Mouse (Mus musculus): ENCODE results near the gene Arhgef10l. TPM values are rescaled to one million over a fixed set of nuclear protein-coding genes. Genes with fewer than 3 reads are reported as not detected.

The Arhgef10l gene
- polyA plus RNA-seq, 1 experiment: not detected

GRCm38 (mm10) chr4:140631276-140631849 lies 34.4 kb downstream of the Arhgef10l start:
- Histone ChIP-seq H3K4me3 (ENCODE audit: insufficient read depth, low read depth, low read length) (no peak overlapping the region), H3K27ac (ENCODE audit: insufficient read depth, low read depth, low read length) (peak overlapping the region; percentile 58; the same call in 1 of the 2 replicates), H3K4me1 (ENCODE audit: control insufficient read depth, insufficient read depth, low read length) (peaks cover 37% of the 10 kb centered on the region)
- no peak for TF ChIP-seq POLR2A (IDR thresholded peaks at IDR 0.05; ENCODE audit: insufficient read depth, low read depth, low read length)
- TF ChIP-seq CTCF (IDR thresholded peaks at IDR 0.05; ENCODE audit: insufficient read depth, low read depth, low read length): no peak
- WGBS: 74% methylated on average over 6 of the region's 6 CpGs

- TF ChIP-seq POLR2A (IDR thresholded peaks at IDR 0.05; ENCODE audit: insufficient read depth, low read depth, low read length) (no peak), CTCF (IDR thresholded peaks at IDR 0.05; ENCODE audit: insufficient read depth, low read depth, low read length) (no peak)
- Histone ChIP-seq H3K4me3 (ENCODE audit: insufficient read depth, low read depth, low read length) (no peak overlapping the region), H3K27ac (ENCODE audit: insufficient read depth, low read depth, low read length) (peak overlapping the region; percentile 58), H3K4me1 (ENCODE audit: control insufficient read depth, insufficient read depth, low read length) (peaks cover 39% of the 10 kb centered on the region)
- WGBS: 48% methylated on average over 15 of the region's 15 CpGs
Measured at GRCm38 (mm10) chr4:140630651-140631241, 35.1 kb downstream of the Arhgef10l start.

- H3K27ac ChIP-seq (ENCODE audit: insufficient read depth, low read depth, low read length): no peak overlapping the region
- no peak overlapping the region for H3K4me3 ChIP-seq (ENCODE audit: insufficient read depth, low read depth, low read length)
- peaks cover 41% of the 10 kb centered on the region for H3K4me1 ChIP-seq (ENCODE audit: control insufficient read depth, insufficient read depth, low read length)
- WGBS: 85% methylated on average over 5 of the region's 6 CpGs
- TF ChIP-seq CTCF (IDR thresholded peaks at IDR 0.05; ENCODE audit: insufficient read depth, low read depth, low read length): no peak
- no peak for TF ChIP-seq POLR2A (IDR thresholded peaks at IDR 0.05; ENCODE audit: insufficient read depth, low read depth, low read length)
Measured at GRCm38 (mm10) chr4:140630136-140630535, 35.7 kb downstream of the Arhgef10l start.

- 83% methylated on average over 4 of the region's 4 CpGs for WGBS
- no peak overlapping the region for H3K4me3 ChIP-seq (ENCODE audit: insufficient read depth, low read depth, low read length)
- H3K27ac ChIP-seq (ENCODE audit: insufficient read depth, low read depth, low read length): no peak overlapping the region
- H3K4me1 ChIP-seq (ENCODE audit: control insufficient read depth, insufficient read depth, low read length): peaks cover 46% of the 10 kb centered on the region
- TF ChIP-seq POLR2A (IDR thresholded peaks at IDR 0.05; ENCODE audit: insufficient read depth, low read depth, low read length): no peak
- no peak for TF ChIP-seq CTCF (IDR thresholded peaks at IDR 0.05; ENCODE audit: insufficient read depth, low read depth, low read length)
Measured at GRCm38 (mm10) chr4:140628971-140629370, 36.8 kb downstream of the Arhgef10l start.

- Histone ChIP-seq H3K4me1 (ENCODE audit: control insufficient read depth, insufficient read depth, low read length) (peaks cover 50% of the 10 kb centered on the region), H3K4me3 (ENCODE audit: insufficient read depth, low read depth, low read length) (no peak overlapping the region), H3K27ac (ENCODE audit: insufficient read depth, low read depth, low read length) (no peak overlapping the region)
- TF ChIP-seq POLR2A (IDR thresholded peaks at IDR 0.05; ENCODE audit: insufficient read depth, low read depth, low read length) (no peak), CTCF (IDR thresholded peaks at IDR 0.05; ENCODE audit: insufficient read depth, low read depth, low read length) (no peak)
- 66% methylated on average over 11 of the region's 11 CpGs for WGBS
Measured at GRCm38 (mm10) chr4:140628412-140628943, 37.3 kb downstream of the Arhgef10l start.

- Histone ChIP-seq H3K4me1 (ENCODE audit: control insufficient read depth, insufficient read depth, low read length) (peaks cover 50% of the 10 kb centered on the region), H3K27ac (ENCODE audit: insufficient read depth, low read depth, low read length) (no peak overlapping the region), H3K4me3 (ENCODE audit: insufficient read depth, low read depth, low read length) (no peak overlapping the region)
- TF ChIP-seq CTCF (IDR thresholded peaks at IDR 0.05; ENCODE audit: insufficient read depth, low read depth, low read length): no peak
- TF ChIP-seq POLR2A (IDR thresholded peaks at IDR 0.05; ENCODE audit: insufficient read depth, low read depth, low read length): no peak
- 79% methylated on average over 12 of the region's 12 CpGs for WGBS
Measured at GRCm38 (mm10) chr4:140625651-140626525, 39.9 kb downstream of the Arhgef10l start.

GRCm38 (mm10) chr4:140624468-140625176 lies 41.2 kb downstream of the Arhgef10l start:
- WGBS: 42% methylated on average over 11 of the region's 12 CpGs
- TF ChIP-seq CTCF (IDR thresholded peaks at IDR 0.05; ENCODE audit: insufficient read depth, low read depth, low read length) (no peak), POLR2A (IDR thresholded peaks at IDR 0.05; ENCODE audit: insufficient read depth, low read depth, low read length) (no peak)
- Histone ChIP-seq H3K27ac (ENCODE audit: insufficient read depth, low read depth, low read length) (peak overlapping the region; percentile 2; the same call in 1 of the 2 replicates), H3K4me3 (ENCODE audit: insufficient read depth, low read depth, low read length) (no peak overlapping the region), H3K4me1 (ENCODE audit: control insufficient read depth, insufficient read depth, low read length) (peaks cover 43% of the 10 kb centered on the region)

- peak overlapping the region; percentile 2; the same call in 1 of the 2 replicates for H3K27ac ChIP-seq (ENCODE audit: insufficient read depth, low read depth, low read length)
- peaks cover 38% of the 10 kb centered on the region for H3K4me1 ChIP-seq (ENCODE audit: control insufficient read depth, insufficient read depth, low read length)
- 53% methylated on average over 10 of the region's 10 CpGs for WGBS
Measured at GRCm38 (mm10) chr4:140624087-140624467, 41.7 kb downstream of the Arhgef10l start.

More at GRCm38 (mm10) chr4:140624087-140624467, 41.7 kb downstream of the Arhgef10l start:
- TF ChIP-seq POLR2A (IDR thresholded peaks at IDR 0.05; ENCODE audit: insufficient read depth, low read depth, low read length): no peak
- TF ChIP-seq CTCF (IDR thresholded peaks at IDR 0.05; ENCODE audit: insufficient read depth, low read depth, low read length): no peak
- H3K4me3 ChIP-seq (ENCODE audit: insufficient read depth, low read depth, low read length): no peak overlapping the region
